Mouse (Mus musculus) heart, embryonic 14.5 days (tissue): ENCODE measurements at regions not wholly inside any gene's neighbourhood (a gene's known extent, or its start where the extent isn't known, plus 50 kb on each side); places are given as distances from the start of the nearest gene placed in this dataset.

Experiments
- ATAC-seq: fragments of 200-750 bp; cut with Nextera tagmentation; 2 replicates; pipeline ENCODE4 v1.8.0; 2017; ENCODE audit warnings: low read depth, moderate TSS enrichment; ENCODE audit not compliant: insufficient number of reproducible peaks, insufficient read depth, low FRiP score
- H3K27ac ChIP-seq, 2 experiments: fragments of 200-500 bp in 1 of 2; fragments of 300-500 bp in 1 of 2; sonication (generic) in 1 of 2; replicated peaks in 1 of 2; 2 replicates each; pipeline ENCODE4 v1.5.1; 2012 to 2014; ENCODE audit warnings: low read depth in 2 of 2, low read length in 2 of 2, control low read depth in 1 of 2, mild to moderate bottlenecking in 1 of 2, mixed read lengths in 1 of 2; ENCODE audit not compliant: control insufficient read depth in 1 of 2, insufficient read depth in 1 of 2
- H3K27me3 ChIP-seq: fragments of 300-500 bp; sonication (generic); 2 replicates; pipeline ENCODE4 v1.6.1; 2014; ENCODE audit warnings: mild to moderate bottlenecking, low read length, control low read depth; ENCODE audit not compliant: control insufficient read depth, insufficient read depth
- H3K36me3 ChIP-seq: fragments of 300-500 bp; sonication (generic); 2 replicates; pipeline ENCODE4 v1.6.1; 2014; ENCODE audit warnings: mild to moderate bottlenecking, control low read depth, low read length, mixed read lengths; ENCODE audit not compliant: control insufficient read depth, insufficient read depth
- H3K4me1 ChIP-seq, 2 experiments: fragments of 200-500 bp in 1 of 2; fragments of 300-500 bp in 1 of 2; sonication (generic) in 1 of 2; 2 replicates each; pipeline ENCODE4 v1.6.1; 2012 to 2014; ENCODE audit warnings: low read length in 2 of 2, control low read depth in 1 of 2, mixed read lengths in 1 of 2; ENCODE audit not compliant: control insufficient read depth in 2 of 2, insufficient read depth in 2 of 2
- H3K4me2 ChIP-seq: fragments of 300-500 bp; sonication (generic); 2 replicates; pipeline ENCODE4 v1.6.1; 2014; ENCODE audit warnings: mild to moderate bottlenecking, low read length
- H3K4me3 ChIP-seq, 2 experiments: fragments of 200-500 bp in 1 of 2; fragments of 300-500 bp in 1 of 2; sonication (generic) in 1 of 2; 2 replicates each; pipeline ENCODE4 v1.5.1; 2012 to 2014; ENCODE audit warnings: low read length in 2 of 2, mild to moderate bottlenecking in 2 of 2, control low read depth in 1 of 2, low read depth in 1 of 2, moderate library complexity in 1 of 2; ENCODE audit not compliant: control insufficient read depth in 1 of 2, insufficient read depth in 1 of 2
- H3K9ac ChIP-seq: fragments of 300-500 bp; sonication (generic); 2 replicates; pipeline ENCODE4 v1.6.1; 2014; ENCODE audit warnings: mild to moderate bottlenecking, low read length
- H3K9me3 ChIP-seq: fragments of 300-500 bp; sonication (generic); 2 replicates; pipeline ENCODE4 v1.6.1; 2016; ENCODE audit warnings: low read length, control low read depth; ENCODE audit not compliant: control insufficient read depth
- WGBS: fragments of 180-500 bp; shearing (Covaris S2); extraction: QIAGEN DNeasy Blood & Tissue Kit; methylation state at CpG from one replicate; pipeline ENCODE4 v1.1.7; 2014; 5-methylcytosine and 5-hydroxymethylcytosine counted together

- 71% methylated on average over 15 of the region's 15 CpGs for WGBS
- Histone ChIP-seq H3K4me3 (no peak overlapping the region), H3K27me3 (no peaks in the 10 kb centered on the region), H3K4me1 (no peaks in the 10 kb centered on the region), H3K9ac (no peak overlapping the region), H3K36me3 (no peaks in the 10 kb centered on the region), H3K4me2 (no peak overlapping the region), H3K9me3 (no peaks in the 10 kb centered on the region), H3K27ac (no peak overlapping the region)
- ATAC-seq, result no peak
Measured at GRCm38 (mm10) chr6:101048836-101049361, 215.5 kb downstream of the Ppp4r2 start.

GRCm38 (mm10) chr6:101054880-101055279 lies 221.5 kb downstream of the Ppp4r2 start:
- no peak overlapping the region for H3K9ac ChIP-seq
- ATAC-seq, result no peak
- no peak overlapping the region for H3K27ac ChIP-seq
- H3K4me1 ChIP-seq, result no peaks in the 10 kb centered on the region; a peak in 1 of 4 replicates
- no peak overlapping the region for H3K4me3 ChIP-seq
- WGBS, result 55% methylated on average over 7 of the region's 7 CpGs
- H3K9me3 ChIP-seq, result no peaks in the 10 kb centered on the region
- H3K27me3 ChIP-seq, result no peaks in the 10 kb centered on the region
- H3K36me3 ChIP-seq, result no peaks in the 10 kb centered on the region
- no peak overlapping the region for H3K4me2 ChIP-seq

- Histone ChIP-seq H3K9ac (no peak overlapping the region), H3K4me1 (no peaks in the 10 kb centered on the region; a peak in 1 of 4 replicates), H3K4me3 (no peak overlapping the region), H3K36me3 (no peaks in the 10 kb centered on the region), H3K27me3 (no peaks in the 10 kb centered on the region), H3K9me3 (no peaks in the 10 kb centered on the region), H3K27ac (no peak overlapping the region), H3K4me2 (no peak overlapping the region)
- no peak for ATAC-seq
- 88% methylated on average over 13 of the region's 13 CpGs for WGBS
Measured at GRCm38 (mm10) chr6:101056318-101056717, 222.9 kb downstream of the Ppp4r2 start.

- Histone ChIP-seq H3K27ac (no peak overlapping the region), H3K36me3 (no peaks in the 10 kb centered on the region), H3K4me1 (no peaks in the 10 kb centered on the region; a peak in 1 of 4 replicates), H3K4me2 (no peak overlapping the region), H3K9ac (no peak overlapping the region), H3K9me3 (no peaks in the 10 kb centered on the region), H3K4me3 (no peak overlapping the region), H3K27me3 (no peaks in the 10 kb centered on the region)
- ATAC-seq, result no peak
- 86% methylated on average over 8 of the region's 8 CpGs for WGBS
Measured at GRCm38 (mm10) chr6:101059058-101059457, 225.6 kb downstream of the Ppp4r2 start.

- H3K9me3 ChIP-seq, result no peaks in the 10 kb centered on the region
- no peak overlapping the region for H3K27ac ChIP-seq
- no peak overlapping the region for H3K4me2 ChIP-seq
- no peaks in the 10 kb centered on the region for H3K27me3 ChIP-seq
- no peaks in the 10 kb centered on the region for H3K36me3 ChIP-seq
- ATAC-seq, result no peak
- H3K4me1 ChIP-seq, result no peaks in the 10 kb centered on the region
- no peak overlapping the region for H3K4me3 ChIP-seq
- WGBS, result 89% methylated on average over 14 of the region's 14 CpGs
- H3K9ac ChIP-seq, result no peak overlapping the region
Measured at GRCm38 (mm10) chr6:101062186-101062585, 228.8 kb downstream of the Ppp4r2 start.

- no peaks in the 10 kb centered on the region for H3K4me1 ChIP-seq
- ATAC-seq, result no peak
- no peak overlapping the region for H3K9ac ChIP-seq
- H3K27me3 ChIP-seq, result no peaks in the 10 kb centered on the region
- no peak overlapping the region for H3K27ac ChIP-seq
- no peak overlapping the region for H3K4me2 ChIP-seq
- 87% methylated on average over 8 of the region's 8 CpGs for WGBS
- H3K36me3 ChIP-seq, result no peaks in the 10 kb centered on the region
- H3K4me3 ChIP-seq, result no peak overlapping the region
- no peaks in the 10 kb centered on the region for H3K9me3 ChIP-seq
Measured at GRCm38 (mm10) chr6:101075753-101076516, 242.5 kb downstream of the Ppp4r2 start.

GRCm38 (mm10) chr6:101078294-101078693 lies 244.9 kb downstream of the Ppp4r2 start:
- Histone ChIP-seq H3K9me3 (no peaks in the 10 kb centered on the region), H3K27me3 (no peaks in the 10 kb centered on the region), H3K4me2 (no peak overlapping the region), H3K36me3 (no peaks in the 10 kb centered on the region), H3K4me1 (no peaks in the 10 kb centered on the region), H3K9ac (no peak overlapping the region), H3K27ac (no peak overlapping the region), H3K4me3 (no peak overlapping the region)
- 88% methylated on average over 5 of the region's 5 CpGs for WGBS
- ATAC-seq, result no peak

- H3K9ac ChIP-seq, result no peak overlapping the region
- no peak overlapping the region for H3K4me3 ChIP-seq
- 0 out of 2 replicates have a peak overlapping the region, but pooled peaks have one; percentile 18 for H3K4me2 ChIP-seq
- no peak overlapping the region for H3K27ac ChIP-seq
- no peaks in the 10 kb centered on the region for H3K36me3 ChIP-seq
- H3K27me3 ChIP-seq, result no peaks in the 10 kb centered on the region
- no peaks in the 10 kb centered on the region for H3K4me1 ChIP-seq
- no peak for ATAC-seq
- 53% methylated on average over 7 of the region's 7 CpGs for WGBS
- H3K9me3 ChIP-seq, result no peaks in the 10 kb centered on the region
Measured at GRCm38 (mm10) chr6:101083676-101084075, 250.3 kb downstream of the Ppp4r2 start.
